Comparison of ENCODE assay signal across 8 mouse cellular contexts in the genomic region with DNA sequence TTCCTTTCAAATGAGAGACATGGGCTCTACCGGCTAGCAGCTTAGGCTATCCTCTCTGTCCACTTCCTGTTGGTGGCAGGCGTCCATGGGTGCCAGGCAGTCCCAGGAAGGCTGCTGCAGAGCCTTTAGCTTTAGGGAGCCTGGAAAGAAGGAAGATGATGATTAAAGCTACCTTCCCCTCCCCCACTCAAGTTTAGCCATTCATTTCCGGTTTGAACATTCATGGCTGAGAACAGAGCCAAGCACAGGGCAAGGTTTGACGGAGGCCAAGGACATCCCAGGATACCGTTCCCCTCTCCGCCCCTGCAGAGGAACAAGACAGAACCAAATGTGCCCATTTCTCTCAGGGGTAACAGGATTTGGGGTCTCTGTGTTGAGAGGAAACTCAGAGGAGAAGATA. TPM values are rescaled to one million over a fixed set of nuclear protein-coding genes. Genes with fewer than 3 reads are reported as not detected.
DNase-seq lines count a peak whose midpoint lies in the region; ATAC-seq and TF ChIP-seq lines count a peak whose summit lies in the region.

No protein-coding gene starts in this region.

- peak overlapping the region; percentile 81 for H3K4me3 ChIP-seq in megakaryocyte, embryonic 14.5 days (replicated peaks)
- no peak overlapping the region for H3K4me3 ChIP-seq in kidney, postnatal 0 days (replicated peaks; ENCODE audit: low read depth, low read length)
- H3K4me3 ChIP-seq in neural tube, embryonic 13.5 days: no peak overlapping the region

- ATAC-seq in megakaryocyte, adult 5-6 weeks (ENCODE audit: poor library complexity, severe bottlenecking): no peak
- ATAC-seq in kidney, postnatal 0 days (replicated peaks; ENCODE audit: low FRiP score, low read depth): no peak
- no peak for ATAC-seq in neural tube, embryonic 13.5 days (ENCODE audit: low read depth)

- no peak for TF ChIP-seq CTCF in kidney, postnatal 0 days (IDR thresholded peaks at IDR 0.05; ENCODE audit: low read depth)

- H3K9ac ChIP-seq in kidney, postnatal 0 days (ENCODE audit: low read depth, low read length): peak overlapping the region; percentile 42; the same call in 1 of the 2 replicates
- H3K9ac ChIP-seq in neural tube, embryonic 13.5 days: 0 out of 2 replicates have a peak overlapping the region, but pooled peaks have one; percentile 12

- H3K4me1 ChIP-seq in megakaryocyte, embryonic 14.5 days: peaks cover 87% of the 10 kb centered on the region
- peaks cover 14% of the 10 kb centered on the region for H3K4me1 ChIP-seq in kidney, postnatal 0 days (replicated peaks; ENCODE audit: insufficient read depth, low read length)
- H3K4me1 ChIP-seq in neural tube, embryonic 13.5 days (replicated peaks): peaks cover 59% of the 10 kb centered on the region

- H3K4me2 ChIP-seq in kidney, postnatal 0 days (ENCODE audit: low read length): 0 out of 2 replicates have a peak overlapping the region, but pooled peaks have one; percentile 13
- H3K4me2 ChIP-seq in neural tube, embryonic 13.5 days: no peak overlapping the region

- WGBS in kidney, postnatal 0 days: 40% methylated on average over 6 of the region's 6 CpGs
- whole genome bisulfite sequencing in neural tube, embryonic 13.5 days: 71% methylated on average over 6 of the region's 6 CpGs

- no peaks in the 10 kb centered on the region for H3K9me3 ChIP-seq in megakaryocyte, embryonic 14.5 days
- no peaks in the 10 kb centered on the region for H3K9me3 ChIP-seq in kidney, postnatal 0 days (replicated peaks; ENCODE audit: low read length)
- H3K9me3 ChIP-seq in neural tube, embryonic 13.5 days: no peaks in the 10 kb centered on the region

- no peaks in the 10 kb centered on the region for H3K27me3 ChIP-seq in megakaryocyte, embryonic 14.5 days (replicated peaks)
- no peaks in the 10 kb centered on the region for H3K27me3 ChIP-seq in kidney, postnatal 0 days (ENCODE audit: insufficient read depth, low read length)
- H3K27me3 ChIP-seq in neural tube, embryonic 13.5 days: no peaks in the 10 kb centered on the region

- peaks cover 58% of the 10 kb centered on the region for H3K36me3 ChIP-seq in megakaryocyte, embryonic 14.5 days (replicated peaks; ENCODE audit: low read length)
- peaks cover 8% of the 10 kb centered on the region; the same call in 1 of the 2 replicates for H3K36me3 ChIP-seq in kidney, postnatal 0 days (ENCODE audit: insufficient read depth, low read length)
- peaks cover 31% of the 10 kb centered on the region for H3K36me3 ChIP-seq in neural tube, embryonic 13.5 days

- peak; percentile 68 for DNase-seq in adrenal gland, adult 2 months
- DNase-seq in adrenal gland, postnatal 4 days (ENCODE audit: low spot score in 2 of 2): no peak
- peak; percentile 40 for DNase-seq in kidney, postnatal 0 days (ENCODE audit: low spot score)
- DNase-seq in ovary, postnatal 10 days (ENCODE audit: low spot score): no peak
- no peak for DNase-seq in spleen, postnatal 10 days (ENCODE audit: low spot score in 2 of 2)

- peak overlapping the region; percentile 66; the same call in 1 of the 2 replicates for H3K27ac ChIP-seq in kidney, postnatal 0 days
- H3K27ac ChIP-seq in neural tube, embryonic 13.5 days (replicated peaks): 0 out of 2 replicates have a peak overlapping the region, but pooled peaks have one; percentile 23

RNA-seq across cellular contexts. Expression of gene Prkaca, which starts 4.9 kb away (rescaled TPM):
- total RNA-seq in adrenal gland, adult 2 months (2021): 100 to 1,000 TPM; 269 to 327 TPM
- 125 and 154 TPM in 2 replicates for polyA plus RNA-seq in adrenal gland, adult 2 months (2012; rRNA removed)
- 100 to 1,000 TPM; 225 to 237 TPM for total RNA-seq in adrenal gland, postnatal 4 days (2021)
- polyA plus RNA-seq in megakaryocyte, embryonic 14.5 days (2012; ENCODE audit: insufficient read depth, low replicate concordance): 25.3 and 30.8 TPM in 2 replicates
- 19.6 and 21.6 TPM in 2 replicates for total RNA-seq in megakaryocyte, adult 5-6 weeks (2015)
- 17.7 and 17.9 TPM in 2 replicates for total RNA-seq in megakaryocyte, adult 5-6 weeks (2017)
- 104 and 109 TPM in 2 replicates for polyA plus RNA-seq in kidney, postnatal 0 days (2015; fragmentation: Nextera tagmentation; extraction: Ambion mirVana)
- 203 and 207 TPM in 2 replicates for polyA plus RNA-seq in neural tube, embryonic 13.5 days (2015; fragmentation: Nextera tagmentation; extraction: Ambion mirVana)

RNA-seq across cellular contexts. Expression of gene Samd1, which starts 19.8 kb away (rescaled TPM):
- total RNA-seq in adrenal gland, adult 2 months (2021): 10 to 100 TPM; 27.1 to 45.3 TPM
- polyA plus RNA-seq in adrenal gland, adult 2 months (2012; rRNA removed): 32.1 and 37.6 TPM in 2 replicates
- 10 to 100 TPM; 57.6 to 63.1 TPM for total RNA-seq in adrenal gland, postnatal 4 days (2021)
- polyA plus RNA-seq in megakaryocyte, embryonic 14.5 days (2012; ENCODE audit: insufficient read depth, low replicate concordance): 72.0 and 104 TPM in 2 replicates
- total RNA-seq in megakaryocyte, adult 5-6 weeks (2015): 63.0 and 69.1 TPM in 2 replicates
- 46.6 and 48.4 TPM in 2 replicates for total RNA-seq in megakaryocyte, adult 5-6 weeks (2017)
- 6.7 and 7.2 TPM in 2 replicates for polyA plus RNA-seq in kidney, postnatal 0 days (2015; fragmentation: Nextera tagmentation; extraction: Ambion mirVana)
- polyA plus RNA-seq in neural tube, embryonic 13.5 days (2015; fragmentation: Nextera tagmentation; extraction: Ambion mirVana): 8.0 and 8.3 TPM in 2 replicates

RNA-seq across cellular contexts. Expression of gene Asf1b, which starts 22.3 kb away (rescaled TPM):
- 1 to 10 TPM; 2.5 to 3.4 TPM for total RNA-seq in adrenal gland, adult 2 months (2021)
- 13.6 and 15.4 TPM in 2 replicates for polyA plus RNA-seq in adrenal gland, adult 2 months (2012; rRNA removed)
- 10 to 100 TPM; 16.9 to 20.1 TPM for total RNA-seq in adrenal gland, postnatal 4 days (2021)
- 38.1 and 95.4 TPM in 2 replicates for polyA plus RNA-seq in megakaryocyte, embryonic 14.5 days (2012; ENCODE audit: insufficient read depth, low replicate concordance)
- 87.3 and 95.0 TPM in 2 replicates for total RNA-seq in megakaryocyte, adult 5-6 weeks (2015)
- total RNA-seq in megakaryocyte, adult 5-6 weeks (2017): 68.5 and 71.1 TPM in 2 replicates
- 23.0 and 27.8 TPM in 2 replicates for polyA plus RNA-seq in kidney, postnatal 0 days (2015; fragmentation: Nextera tagmentation; extraction: Ambion mirVana)
- 12.7 and 14.6 TPM in 2 replicates for polyA plus RNA-seq in neural tube, embryonic 13.5 days (2015; fragmentation: Nextera tagmentation; extraction: Ambion mirVana)

RNA-seq across cellular contexts. Expression of gene Gm10644, which starts 22.6 kb away (rescaled TPM):
- 1 to 10 TPM; 1.7 to 1.9 TPM for total RNA-seq in adrenal gland, adult 2 months (2021)
- polyA plus RNA-seq in adrenal gland, adult 2 months (2012; rRNA removed): 2.5 and 3.7 TPM in 2 replicates
- under 1 TPM; 0.62 to 0.70 TPM for total RNA-seq in adrenal gland, postnatal 4 days (2021)
- polyA plus RNA-seq in megakaryocyte, embryonic 14.5 days (2012; ENCODE audit: insufficient read depth, low replicate concordance): not detected in 2 replicates
- 0.09 and 0.31 TPM in 2 replicates for total RNA-seq in megakaryocyte, adult 5-6 weeks (2015)
- total RNA-seq in megakaryocyte, adult 5-6 weeks (2017): 0.40 and 0.94 TPM in 2 replicates
- 0.46 and 0.47 TPM in 2 replicates for polyA plus RNA-seq in kidney, postnatal 0 days (2015; fragmentation: Nextera tagmentation; extraction: Ambion mirVana)
- 0.62 and 0.77 TPM in 2 replicates for polyA plus RNA-seq in neural tube, embryonic 13.5 days (2015; fragmentation: Nextera tagmentation; extraction: Ambion mirVana)

RNA-seq across cellular contexts. Expression of gene 1700067K01Rik, which starts 23.7 kb away (rescaled TPM):
- under 1 TPM; 0.21 to 0.46 TPM for total RNA-seq in adrenal gland, adult 2 months (2021)
- 0.13 and 0.66 TPM in 2 replicates for polyA plus RNA-seq in adrenal gland, adult 2 months (2012; rRNA removed)
- under 1 TPM; 0.62 to 0.76 TPM for total RNA-seq in adrenal gland, postnatal 4 days (2021)
- 0.75 and 2.7 TPM in 2 replicates for polyA plus RNA-seq in megakaryocyte, embryonic 14.5 days (2012; ENCODE audit: insufficient read depth, low replicate concordance)
- total RNA-seq in megakaryocyte, adult 5-6 weeks (2015): 0.16 TPM in 1 of 2 replicates, not detected in the other
- total RNA-seq in megakaryocyte, adult 5-6 weeks (2017): 0.41 TPM in 1 of 2 replicates, not detected in the other
- 1.1 and 1.7 TPM in 2 replicates for polyA plus RNA-seq in kidney, postnatal 0 days (2015; fragmentation: Nextera tagmentation; extraction: Ambion mirVana)
- 0.62 and 0.87 TPM in 2 replicates for polyA plus RNA-seq in neural tube, embryonic 13.5 days (2015; fragmentation: Nextera tagmentation; extraction: Ambion mirVana)

Comparison
In these comparisons a context has a peak if more than half of its experiments do, and no peak if none do; other contexts are left out.
1. DNase-seq: peak in adrenal gland, adult 2 months (single experiment) and kidney, postnatal 0 days (single experiment); none in adrenal gland, postnatal 4 days (0 of 2), ovary, postnatal 10 days (single experiment) and spleen, postnatal 10 days (0 of 2).